Mouse (Mus musculus) hindbrain, embryonic 16.5 days (tissue): ENCODE measurements around the gene Pbrm1. TPM values are rescaled to one million over a fixed set of nuclear protein-coding genes. Genes with fewer than 3 reads are reported as not detected.
A peak's percentile ranks its signal among the peaks of the same experiment; 100 is the strongest.

Experiments used
- ATAC-seq: fragments of 200-750 bp; cut with Nextera tagmentation; 2 replicates; pipeline ENCODE4 v1.8.0; 2017; ENCODE audit warnings: moderate TSS enrichment, moderate library complexity
- H3K27ac ChIP-seq: fragments of 300-500 bp; sonication (generic); 2 replicates; pipeline ENCODE4 v1.5.1; 2014; ENCODE audit warnings: low read depth, mild to moderate bottlenecking, control low read depth, low read length, moderate library complexity
- H3K27me3 ChIP-seq: fragments of 300-500 bp; sonication (generic); replicated peaks from 2 replicates; pipeline ENCODE4 v1.6.1; 2014; ENCODE audit warnings: low read length; ENCODE audit not compliant: control insufficient read depth, insufficient read depth
- H3K36me3 ChIP-seq: fragments of 300-500 bp; sonication (generic); 2 replicates; pipeline ENCODE4 v1.6.1; 2014; ENCODE audit warnings: mild to moderate bottlenecking, low read length, moderate library complexity, mixed read lengths; ENCODE audit not compliant: control insufficient read depth, insufficient read depth
- H3K4me1 ChIP-seq: fragments of 300-500 bp; sonication (generic); 2 replicates; pipeline ENCODE4 v1.6.1; 2014; ENCODE audit warnings: low read depth, low read length; ENCODE audit not compliant: control insufficient read depth, insufficient read depth
- H3K4me2 ChIP-seq: fragments of 300-500 bp; sonication (generic); 2 replicates; pipeline ENCODE4 v1.6.1; 2014; ENCODE audit warnings: mild to moderate bottlenecking, low read length, control low read depth, moderate library complexity
- H3K4me3 ChIP-seq: fragments of 300-500 bp; sonication (generic); 2 replicates; pipeline ENCODE4 v1.5.1; 2014; ENCODE audit warnings: mild to moderate bottlenecking, low read length, control low read depth, moderate library complexity
- H3K9ac ChIP-seq: fragments of 300-500 bp; sonication (generic); 2 replicates; pipeline ENCODE4 v1.6.1; 2014; ENCODE audit warnings: low read depth, mild to moderate bottlenecking, control low read depth, low read length, moderate library complexity
- H3K9me3 ChIP-seq: fragments of 300-500 bp; sonication (generic); 2 replicates; pipeline ENCODE4 v1.6.1; 2014; ENCODE audit warnings: mild to moderate bottlenecking, low read length, moderate library complexity; ENCODE audit not compliant: control insufficient read depth
- WGBS: fragments of 180-500 bp; shearing (Covaris S2); extraction: QIAGEN DNeasy Blood & Tissue Kit; methylation state at CpG from one replicate; pipeline ENCODE4 v1.1.7; 2014; 5-methylcytosine and 5-hydroxymethylcytosine counted together
- polyA plus RNA-seq: library from polyadenylated mRNA; unstranded; fragments of >200 nt; fragmentation: Nextera tagmentation; extraction: Ambion mirVana; gene quantifications from 2 replicates; pipeline ENCODE4 v1.2.1, GENCODE M21; 2015

Gene Pbrm1
- polyA plus RNA-seq = 98.7 and 108 TPM in 2 replicates

GRCm38 (mm10) chr14:31018860-31019291 lies at the start of gene Pbrm1, which contains the start of gene Gnl3:
Gene Pbrm1 (plus strand): TSS chr14:31019138.
Gene Gnl3 (minus strand): TSS chr14:31019152.
- Histone ChIP-seq H3K4me3 (peak within 1 kb of the TSS; percentile 54), H3K9ac (peak within 1 kb of the TSS; percentile 97), H3K4me1 (peaks cover 18% of the 10 kb centered on the region), H3K4me2 (peak within 1 kb of the TSS; percentile 87), H3K27ac (peak within 1 kb of the TSS; percentile 99), H3K36me3 (peaks cover 23% of the 10 kb centered on the region), H3K9me3 (no peaks in the 10 kb centered on the region), H3K27me3 (no peaks in the 10 kb centered on the region)
- peak; percentile 97 for ATAC-seq
- WGBS = under 1% methylated on average over 45 of the region's 53 CpGs

- no peaks in the 10 kb centered on the region for H3K9me3 ChIP-seq
- no peak overlapping the region for H3K9ac ChIP-seq
- no peaks in the 10 kb centered on the region for H3K27me3 ChIP-seq
- ATAC-seq = peak; percentile 78
- H3K4me1 ChIP-seq = no peaks in the 10 kb centered on the region
- 45% methylated on average over 6 of the region's 6 CpGs for WGBS
- peaks cover 13% of the 10 kb centered on the region for H3K36me3 ChIP-seq
- H3K4me3 ChIP-seq = no peak overlapping the region
- no peak overlapping the region for H3K4me2 ChIP-seq
- H3K27ac ChIP-seq = 0 out of 2 replicates have a peak overlapping the region, but pooled peaks have one; percentile 23
These were observed 44.7 kb upstream of the Pbrm1 start for GRCm38 (mm10) chr14:30974204-30974603.

- no peaks in the 10 kb centered on the region for H3K9me3 ChIP-seq
- no peaks in the 10 kb centered on the region for H3K27me3 ChIP-seq
- no peak overlapping the region for H3K27ac ChIP-seq
- 90% methylated on average over 3 of the region's 3 CpGs for WGBS
- peaks cover 13% of the 10 kb centered on the region for H3K36me3 ChIP-seq
- H3K4me2 ChIP-seq = no peak overlapping the region
- H3K9ac ChIP-seq = no peak overlapping the region
- no peak overlapping the region for H3K4me3 ChIP-seq
- H3K4me1 ChIP-seq = no peaks in the 10 kb centered on the region
- ATAC-seq = no peak
These were observed 42.7 kb upstream of the Pbrm1 start for GRCm38 (mm10) chr14:30976222-30976621.

GRCm38 (mm10) chr14:30996417-30996816 lies 22.5 kb upstream of the Pbrm1 start:
- H3K36me3 ChIP-seq = no peaks in the 10 kb centered on the region
- ATAC-seq = no peak
- no peaks in the 10 kb centered on the region for H3K9me3 ChIP-seq
- H3K27me3 ChIP-seq = no peaks in the 10 kb centered on the region
- peaks cover 7% of the 10 kb centered on the region for H3K4me1 ChIP-seq
- no peak overlapping the region for H3K4me2 ChIP-seq
- H3K4me3 ChIP-seq = no peak overlapping the region
- no peak overlapping the region for H3K9ac ChIP-seq
- H3K27ac ChIP-seq = no peak overlapping the region

- peak overlapping the region; percentile 96 for H3K4me3 ChIP-seq
- H3K9ac ChIP-seq = peak overlapping the region; percentile 99
- no peaks in the 10 kb centered on the region for H3K36me3 ChIP-seq
- no peaks in the 10 kb centered on the region for H3K9me3 ChIP-seq
- peaks cover 15% of the 10 kb centered on the region for H3K4me1 ChIP-seq
- 67% methylated on average over 10 of the region's 10 CpGs for WGBS
- H3K27ac ChIP-seq = no peak overlapping the region
- no peak for ATAC-seq
- no peaks in the 10 kb centered on the region for H3K27me3 ChIP-seq
- peak overlapping the region; percentile 82 for H3K4me2 ChIP-seq
These were observed 18.6 kb upstream of the Pbrm1 start for GRCm38 (mm10) chr14:31000356-31000755.

- no peaks in the 10 kb centered on the region for H3K36me3 ChIP-seq
- peak overlapping the region; percentile 96 for H3K4me3 ChIP-seq
- H3K9me3 ChIP-seq = no peaks in the 10 kb centered on the region
- H3K27me3 ChIP-seq = no peaks in the 10 kb centered on the region
- peak overlapping the region; percentile 99 for H3K9ac ChIP-seq
- H3K27ac ChIP-seq = peak overlapping the region; percentile 96
- WGBS = under 1% methylated on average over 21 of the region's 21 CpGs
- peaks cover 15% of the 10 kb centered on the region for H3K4me1 ChIP-seq
- peak; percentile 24; the same call in 1 of the 2 replicates for ATAC-seq
- peak overlapping the region; percentile 82 for H3K4me2 ChIP-seq
These were observed 18.1 kb upstream of the Pbrm1 start for GRCm38 (mm10) chr14:31000816-31001306.

GRCm38 (mm10) chr14:31001307-31002205 lies 17.4 kb upstream of the Pbrm1 start, which contains the start of the genes Glt8d1 and Spcs1:
Gene Glt8d1 (plus strand): TSS chr14:31001400.
Gene Spcs1 (minus strand): TSS chr14:31001672.
- Histone ChIP-seq H3K4me3 (peak within 1 kb of the TSS; percentile 96), H3K9ac (peak within 1 kb of the TSS; percentile 99), H3K4me1 (peaks cover 15% of the 10 kb centered on the region), H3K27me3 (no peaks in the 10 kb centered on the region), H3K36me3 (no peaks in the 10 kb centered on the region), H3K27ac (peak within 1 kb of the TSS; percentile 96), H3K9me3 (no peaks in the 10 kb centered on the region), H3K4me2 (peak within 1 kb of the TSS; percentile 82)
- under 1% methylated on average over 72 of the region's 84 CpGs for WGBS
- peak; percentile 97 for ATAC-seq

GRCm38 (mm10) chr14:31004527-31004926 lies 14.4 kb upstream of the Pbrm1 start:
- Histone ChIP-seq H3K27me3 (no peaks in the 10 kb centered on the region), H3K36me3 (peaks cover 11% of the 10 kb centered on the region), H3K4me3 (no peak overlapping the region), H3K9ac (no peak overlapping the region), H3K4me1 (peaks cover 15% of the 10 kb centered on the region), H3K27ac (no peak overlapping the region), H3K9me3 (no peaks in the 10 kb centered on the region), H3K4me2 (no peak overlapping the region)
- no peak for ATAC-seq
- WGBS = 92% methylated on average over 2 of the region's 2 CpGs

- Histone ChIP-seq H3K4me1 (peaks cover 8% of the 10 kb centered on the region), H3K4me2 (no peak overlapping the region), H3K4me3 (no peak overlapping the region), H3K27ac (no peak overlapping the region), H3K9me3 (no peaks in the 10 kb centered on the region), H3K9ac (no peak overlapping the region), H3K36me3 (peaks cover 30% of the 10 kb centered on the region), H3K27me3 (no peaks in the 10 kb centered on the region)
- 89% methylated on average over 5 of the region's 5 CpGs for WGBS
- ATAC-seq = no peak
These were observed 12.2 kb upstream of the Pbrm1 start for GRCm38 (mm10) chr14:31006779-31007178.
